Mouse (Mus musculus) bone marrow, adult 2 months (tissue): ENCODE results near the gene Rb1.

Experiments
- CTCF ChIP-seq: fragments of 200-500 bp; IDR thresholded peaks from 2 replicates; pipeline ENCODE4 v1.5.1; 2011; ENCODE audit warnings: low read length, control low read depth; ENCODE audit not compliant: control insufficient read depth, insufficient read depth
- POLR2A ChIP-seq: fragments of 200-500 bp; IDR thresholded peaks from 2 replicates; pipeline ENCODE4 v1.6.1; 2011; ENCODE audit warnings: low read depth, mild to moderate bottlenecking, control low read depth, low read length, borderline replicate concordance; ENCODE audit not compliant: control insufficient read depth

DNA sequence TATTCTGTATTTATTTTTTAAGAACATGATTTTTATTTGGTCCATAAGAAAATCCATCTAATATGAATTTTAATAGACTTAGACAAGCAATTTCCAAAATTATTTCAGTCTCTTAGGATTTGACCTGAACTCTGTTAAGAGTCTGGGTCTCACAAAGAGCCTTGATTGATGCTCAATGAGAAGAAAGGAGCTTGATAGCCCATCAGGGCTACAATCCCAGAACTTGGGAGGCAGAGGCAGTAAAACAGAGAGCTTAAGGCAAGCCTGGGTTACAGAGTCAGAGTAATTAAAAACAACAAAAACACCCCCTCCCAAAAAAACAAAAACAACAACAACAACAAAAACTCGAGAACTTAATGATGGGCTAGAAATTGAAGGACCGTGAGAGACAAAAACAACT is 1.7 kb downstream of the Rb1 start:
- TF ChIP-seq CTCF (no peak), POLR2A (no peak)
